Mouse (Mus musculus): ENCODE data around the gene Saal1. TPM values are rescaled to one million over a fixed set of nuclear protein-coding genes. Genes with fewer than 3 reads are reported as not detected.

The Saal1 gene
- polyA plus RNA-seq, 1 experiment from 2014 or later: 24.4 TPM

GRCm38 (mm10) chr7:46648431-46649140 is 61.9 kb downstream of the Saal1 start:
- Histone ChIP-seq H3K9me3 (replicated peaks; ENCODE audit: control insufficient read depth, low read length) (no peaks in the 10 kb centered on the region), H3K27me3 (replicated peaks; ENCODE audit: control insufficient read depth, insufficient read depth, low read length) (no peaks in the 10 kb centered on the region), H3K36me3 (ENCODE audit: control insufficient read depth, insufficient read depth, low read length) (no peaks in the 10 kb centered on the region), H3K4me3 (ENCODE audit: low read depth, low read length) (no peak overlapping the region), H3K27ac (ENCODE audit: low read depth, low read length) (no peak overlapping the region), H3K9ac (ENCODE audit: low read length) (no peak overlapping the region), H3K4me2 (ENCODE audit: low read length) (no peak overlapping the region), H3K4me1 (ENCODE audit: control insufficient read depth, insufficient read depth, low read length) (no peaks in the 10 kb centered on the region)
- 70% methylated on average over 4 of the region's 4 CpGs for WGBS
- DNase-seq (ENCODE audit: low spot score) (no peak), ATAC-seq (no peak)

GRCm38 (mm10) chr7:46643172-46643571 is 67.3 kb downstream of the Saal1 start:
- no peak overlapping the region for H3K4me3 ChIP-seq (ENCODE audit: low read depth, low read length)

GRCm38 (mm10) chr7:46640062-46640461 is 70.4 kb downstream of the Saal1 start:
- Histone ChIP-seq H3K36me3 (ENCODE audit: control insufficient read depth, insufficient read depth, low read length) (no peaks in the 10 kb centered on the region), H3K27ac (ENCODE audit: low read depth, low read length) (peak overlapping the region; percentile 77; the same call in 1 of the 2 replicates), H3K4me3 (ENCODE audit: low read depth, low read length) (peak overlapping the region; percentile 55), H3K4me1 (ENCODE audit: control insufficient read depth, insufficient read depth, low read length) (0 out of 2 replicates have a peak, but pooled peaks cover 7% of the 10 kb centered on the region), H3K9ac (ENCODE audit: low read length) (peak overlapping the region; percentile 81), H3K27me3 (replicated peaks; ENCODE audit: control insufficient read depth, insufficient read depth, low read length) (no peaks in the 10 kb centered on the region), H3K4me2 (ENCODE audit: low read length) (peak overlapping the region; percentile 65), H3K9me3 (replicated peaks; ENCODE audit: control insufficient read depth, low read length) (no peaks in the 10 kb centered on the region)
- ATAC-seq (no peak), DNase-seq (ENCODE audit: low spot score) (no peak)
- 11% methylated on average over 17 of the region's 17 CpGs for WGBS

More at GRCm38 (mm10) chr7:46643172-46643571, 67.3 kb downstream of the Saal1 start:
- 79% methylated on average over 1 of the region's 1 CpGs for WGBS
- Histone ChIP-seq H3K9me3 (replicated peaks; ENCODE audit: control insufficient read depth, low read length) (no peaks in the 10 kb centered on the region), H3K9ac (ENCODE audit: low read length) (no peak overlapping the region), H3K36me3 (ENCODE audit: control insufficient read depth, insufficient read depth, low read length) (no peaks in the 10 kb centered on the region), H3K4me2 (ENCODE audit: low read length) (no peak overlapping the region), H3K4me1 (ENCODE audit: control insufficient read depth, insufficient read depth, low read length) (0 out of 2 replicates have a peak, but pooled peaks cover 7% of the 10 kb centered on the region), H3K27ac (ENCODE audit: low read depth, low read length) (no peak overlapping the region), H3K27me3 (replicated peaks; ENCODE audit: control insufficient read depth, insufficient read depth, low read length) (no peaks in the 10 kb centered on the region)
- ATAC-seq (no peak), DNase-seq (ENCODE audit: low spot score) (no peak)

DNA sequence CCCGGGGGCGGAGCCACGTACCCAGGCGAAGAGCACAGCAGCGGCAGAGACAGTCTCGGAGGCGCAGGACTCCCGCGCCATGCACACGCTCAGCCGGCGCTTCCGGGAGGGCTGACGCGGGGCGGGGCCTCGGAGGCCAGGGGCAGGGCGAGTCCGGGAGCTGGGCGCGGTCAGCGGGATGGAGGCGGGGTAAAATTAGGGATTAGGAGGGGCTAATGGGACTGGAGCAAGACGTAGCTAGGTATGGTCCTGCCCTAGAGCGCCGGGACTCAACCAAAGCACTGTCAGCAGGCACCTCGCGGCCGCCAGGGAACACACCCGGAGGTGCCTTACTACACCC is 70.8 kb downstream of the Saal1 start, which contains the start of gene Sergef:
Gene Sergef, minus strand, starts transcription at position 116 of the 340 bp plus-strand sequence.
- Histone ChIP-seq H3K9me3 (replicated peaks; ENCODE audit: control insufficient read depth, low read length) (no peaks in the 10 kb centered on the region), H3K4me2 (ENCODE audit: low read length) (peak within 1 kb of the TSS; percentile 65), H3K27me3 (replicated peaks; ENCODE audit: control insufficient read depth, insufficient read depth, low read length) (no peaks in the 10 kb centered on the region), H3K36me3 (ENCODE audit: control insufficient read depth, insufficient read depth, low read length) (peaks cover 1% of the 10 kb centered on the region; the same call in 1 of the 2 replicates), H3K27ac (ENCODE audit: low read depth, low read length) (peak within 1 kb of the TSS; percentile 77), H3K4me3 (ENCODE audit: low read depth, low read length) (peak within 1 kb of the TSS; percentile 55), H3K4me1 (ENCODE audit: control insufficient read depth, insufficient read depth, low read length) (0 out of 2 replicates have a peak, but pooled peaks cover 7% of the 10 kb centered on the region), H3K9ac (ENCODE audit: low read length) (peak within 1 kb of the TSS; percentile 81)
- peak; percentile 97 for ATAC-seq
- 2% methylated on average over 30 of the region's 30 CpGs for WGBS
- peak; percentile 93 for DNase-seq (ENCODE audit: low spot score)

DNA sequence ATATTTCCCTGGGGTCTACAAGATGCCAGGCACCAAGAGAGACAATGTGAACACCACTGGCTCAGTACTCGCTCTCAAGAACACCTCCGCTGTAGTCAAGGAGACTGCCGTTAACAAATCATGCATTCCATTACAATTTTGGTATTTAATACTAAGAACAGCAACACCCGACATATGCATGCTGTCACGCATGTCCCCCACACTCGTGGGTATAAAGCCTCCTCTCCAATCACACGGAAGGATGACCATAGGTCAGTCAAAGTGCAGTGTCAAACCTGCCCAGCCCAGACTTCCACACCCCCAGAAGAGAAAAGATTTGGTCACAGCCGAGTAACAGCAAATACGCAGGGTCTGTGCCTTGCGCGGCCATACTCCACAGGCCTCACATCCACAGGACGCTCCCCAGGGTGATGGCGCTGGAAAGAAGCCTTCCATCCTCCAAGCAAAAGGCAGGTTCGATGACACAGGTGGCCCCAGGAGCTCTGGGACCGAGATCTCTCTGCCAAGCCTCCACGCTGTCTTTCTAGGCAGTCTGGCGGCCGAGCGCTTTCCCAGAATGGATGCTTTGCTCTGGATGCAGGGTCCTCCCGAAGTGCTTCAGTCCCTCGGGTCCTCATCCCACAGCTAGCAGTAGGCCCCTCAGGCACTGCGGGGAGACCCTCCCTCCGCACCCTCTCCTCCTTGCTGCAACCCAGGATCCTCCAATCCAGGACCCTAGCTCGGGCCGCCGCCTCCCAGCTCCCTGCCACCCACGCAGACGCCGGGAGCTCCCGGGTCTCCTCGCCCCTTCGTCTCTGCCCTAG is 71.4 kb downstream of the Saal1 start:
- H3K9me3 ChIP-seq (replicated peaks; ENCODE audit: control insufficient read depth, low read length): no peaks in the 10 kb centered on the region
- 9% methylated on average over 30 of the region's 32 CpGs for WGBS
- peak overlapping the region; percentile 81 for H3K9ac ChIP-seq (ENCODE audit: low read length)
- DNase-seq (ENCODE audit: low spot score) (peak; percentile 19), ATAC-seq (no peak; the same call in none of the 2 replicates)
- 0 out of 2 replicates have a peak, but pooled peaks cover 7% of the 10 kb centered on the region for H3K4me1 ChIP-seq (ENCODE audit: control insufficient read depth, insufficient read depth, low read length)
- H3K27ac ChIP-seq (ENCODE audit: low read depth, low read length): peak overlapping the region; percentile 77
- H3K36me3 ChIP-seq (ENCODE audit: control insufficient read depth, insufficient read depth, low read length): peaks cover 5% of the 10 kb centered on the region; the same call in 1 of the 2 replicates
- H3K4me3 ChIP-seq (ENCODE audit: low read depth, low read length): peak overlapping the region; percentile 55
- no peaks in the 10 kb centered on the region for H3K27me3 ChIP-seq (replicated peaks; ENCODE audit: control insufficient read depth, insufficient read depth, low read length)
- peak overlapping the region; percentile 65 for H3K4me2 ChIP-seq (ENCODE audit: low read length)

Other genes starting within 250 kb of the Saal1 start
- gene Sergef, start 70.9 kb downstream of the Saal1 start, polyA plus RNA-seq (2014; fragmentation: Nextera tagmentation; extraction: Ambion mirVana): 23.4 and 26.1 TPM in 2 replicates
- 0.41 and 0.46 TPM in 2 replicates for gene Tph1, start 38.1 kb downstream of the Saal1 start, polyA plus RNA-seq (2014; fragmentation: Nextera tagmentation; extraction: Ambion mirVana)
- 0.34 TPM in 1 of 2 replicates, not detected in the other for gene Saa3, start 5.0 kb upstream of the Saal1 start, polyA plus RNA-seq (2014; fragmentation: Nextera tagmentation; extraction: Ambion mirVana)
- not detected in 2 replicates for gene Saa4, start 21.9 kb upstream of the Saal1 start, polyA plus RNA-seq (2014; fragmentation: Nextera tagmentation; extraction: Ambion mirVana)
- not detected in 2 replicates for gene Saa1, start 32.3 kb upstream of the Saal1 start, polyA plus RNA-seq (2014; fragmentation: Nextera tagmentation; extraction: Ambion mirVana)
- not detected in 2 replicates for gene Saa2, start 41.1 kb upstream of the Saal1 start, polyA plus RNA-seq (2014; fragmentation: Nextera tagmentation; extraction: Ambion mirVana)
- gene Hps5, start 85.4 kb upstream of the Saal1 start, polyA plus RNA-seq (2014; fragmentation: Nextera tagmentation; extraction: Ambion mirVana): 10.1 and 11.3 TPM in 2 replicates
- gene Gtf2h1, start 85.4 kb upstream of the Saal1 start, polyA plus RNA-seq (2014; fragmentation: Nextera tagmentation; extraction: Ambion mirVana): 53.1 and 56.7 TPM in 2 replicates
- gene Ldha, start 130.8 kb upstream of the Saal1 start, polyA plus RNA-seq (2014; fragmentation: Nextera tagmentation; extraction: Ambion mirVana): 724 and 871 TPM in 2 replicates
- gene Ldhc, start 150.5 kb upstream of the Saal1 start, polyA plus RNA-seq (2014; fragmentation: Nextera tagmentation; extraction: Ambion mirVana): not detected in 2 replicates
- 519 and 545 TPM in 2 replicates for gene Tsg101, start 209.3 kb upstream of the Saal1 start, polyA plus RNA-seq (2014; fragmentation: Nextera tagmentation; extraction: Ambion mirVana)
- 7.4 and 8.2 TPM in 2 replicates for gene Uevld, start 247.8 kb upstream of the Saal1 start, polyA plus RNA-seq (2014; fragmentation: Nextera tagmentation; extraction: Ambion mirVana)

Data from forebrain, embryonic 14.5 days (tissue).